Mouse (Mus musculus) C2C12 (cell line): ENCODE results near the gene Gas2l3.

Source experiments
- CEBPB ChIP-seq: IDR thresholded peaks from one replicate; pipeline ENCODE4 v1.6.1; 2011; ENCODE audit warnings: low read depth, mild to moderate bottlenecking, control low read depth, moderate library complexity
- CTCF ChIP-seq: IDR thresholded peaks from one replicate; pipeline ENCODE4 v1.5.1; 2011; ENCODE audit not compliant: control insufficient read depth, insufficient read depth, insufficient read length
- MYOD1 ChIP-seq: IDR thresholded peaks from one replicate; pipeline ENCODE4 v1.6.1; 2011; ENCODE audit warnings: low read depth; ENCODE audit not compliant: control insufficient read depth, insufficient read length
- MYOG ChIP-seq: IDR thresholded peaks from one replicate; pipeline ENCODE4 v1.6.1; 2011; ENCODE audit not compliant: control insufficient read depth, insufficient read length; ENCODE audit errors: extremely low read depth

GRCm38 (mm10) chr10:89461856-89462507, 18.2 kb upstream of the Gas2l3 start:
- peak; percentile 51 for TF ChIP-seq CTCF
- TF ChIP-seq MYOG = no peak
- TF ChIP-seq CEBPB = no peak
- TF ChIP-seq MYOD1 = no peak
